Mouse (Mus musculus) small intestine, adult 2 months (tissue): Measurements from ENCODE around the gene 3110021N24Rik. TPM values are rescaled to one million over a fixed set of nuclear protein-coding genes. Genes with fewer than 3 reads are reported as not detected.
A peak's percentile ranks its signal among the peaks of the same experiment; 100 is the strongest.

Experiments
- H3K27ac ChIP-seq: fragments of 200-500 bp; 2 replicates; pipeline ENCODE4 v1.5.1; 2012; ENCODE audit warnings: low read depth, low read length, control low read depth, inconsistent platforms; ENCODE audit not compliant: insufficient read depth
- H3K27me3 ChIP-seq: fragments of 200-500 bp; 2 replicates; pipeline ENCODE4 v1.6.1; 2012; ENCODE audit warnings: mild to moderate bottlenecking, moderate library complexity, low read length, inconsistent platforms; ENCODE audit not compliant: control insufficient read depth, insufficient read depth
- H3K36me3 ChIP-seq: fragments of 200-500 bp; 2 replicates; pipeline ENCODE4 v1.6.1; 2012; ENCODE audit warnings: mild to moderate bottlenecking, low read length, control low read depth, inconsistent platforms; ENCODE audit not compliant: control insufficient read depth, insufficient read depth
- H3K4me1 ChIP-seq: fragments of 200-500 bp; 2 replicates; pipeline ENCODE4 v1.6.1; 2012; ENCODE audit warnings: low read length, inconsistent platforms, mixed read lengths; ENCODE audit not compliant: control insufficient read depth, insufficient read depth, insufficient read length
- H3K4me3 ChIP-seq: fragments of 200-500 bp; 2 replicates; pipeline ENCODE4 v1.5.1; 2012; ENCODE audit warnings: low read depth, mild to moderate bottlenecking, control low read depth, inconsistent platforms, low read length, moderate library complexity
- CTCF ChIP-seq: fragments of 200-500 bp; IDR thresholded peaks from 2 replicates; pipeline ENCODE4 v1.5.1; 2012; ENCODE audit warnings: low read depth, mild to moderate bottlenecking, control low read depth, inconsistent platforms, low read length, moderate library complexity, mixed read lengths; ENCODE audit not compliant: insufficient replicate concordance, insufficient read length; ENCODE audit errors: extremely low read depth
- POLR2A ChIP-seq: fragments of 200-500 bp; IDR thresholded peaks from 2 replicates; pipeline ENCODE4 v1.6.1; 2012; ENCODE audit warnings: low read depth, mild to moderate bottlenecking, control low read depth, inconsistent platforms, low read length, moderate library complexity
- WGBS: fragments of 180-500 bp; shearing (Covaris S2); methylation state at CpG from one replicate; pipeline ENCODE4 v1.1.7; 2018; 5-methylcytosine and 5-hydroxymethylcytosine counted together
- polyA plus RNA-seq: library from polyadenylated mRNA; depleted of rRNA; stranded (reverse); fragments of >200 nt; gene quantifications from 2 replicates; pipeline ENCODE4 v1.2.3, GENCODE M21; 2012

Gene 3110021N24Rik
- polyA plus RNA-seq, 1 experiment = 0.27 TPM

DNA sequence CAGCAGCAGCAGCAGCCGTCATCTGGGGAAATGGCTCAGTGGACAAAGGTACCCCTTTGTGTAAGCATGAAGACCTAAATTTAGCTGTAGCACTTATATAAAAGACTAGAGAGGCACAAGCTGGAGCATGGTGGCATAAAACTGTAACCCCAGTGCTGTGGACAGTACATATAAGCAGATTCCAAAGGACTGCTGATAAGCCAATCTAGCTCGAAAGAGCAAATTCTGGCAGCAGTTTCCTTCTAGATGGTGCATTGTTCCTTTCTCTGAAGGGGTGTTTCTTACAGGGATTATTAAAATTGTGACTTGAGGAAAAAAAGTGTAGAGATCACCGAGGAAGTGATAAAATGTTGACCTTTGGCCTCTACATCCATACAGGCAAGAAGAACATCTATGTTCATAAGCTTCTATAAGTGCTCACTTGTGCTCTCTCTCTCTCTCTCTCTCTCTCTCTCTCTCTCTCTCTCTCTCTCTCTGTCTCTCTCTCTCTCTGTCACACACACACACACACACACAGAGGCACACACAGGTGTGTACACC, 1.9 kb downstream of the 3110021N24Rik start:
- H3K27ac ChIP-seq = peak overlapping the region; percentile 11; the same call in 1 of the 2 replicates

DNA sequence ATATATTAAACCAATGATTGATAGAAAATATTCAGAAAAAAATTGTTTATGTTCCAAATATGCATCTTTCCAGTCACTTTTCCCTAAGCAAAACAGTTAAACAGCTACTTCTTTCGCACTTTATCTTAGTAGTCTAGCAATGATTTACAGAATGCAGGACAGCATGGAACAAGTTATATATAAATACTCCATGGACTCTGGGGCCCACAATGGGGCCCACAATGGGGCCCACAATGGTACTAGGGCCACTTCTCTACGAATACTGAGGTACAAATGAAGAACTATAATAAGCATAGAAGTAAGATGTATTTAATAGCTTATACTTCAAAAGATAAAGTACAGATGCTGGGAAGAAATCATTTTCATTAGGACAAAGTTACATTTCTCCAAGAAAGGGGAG, 4.7 kb downstream of the 3110021N24Rik start:
- WGBS = 54% methylated on average over 2 of the region's 2 CpGs
- Histone ChIP-seq H3K27me3 (no peaks in the 10 kb centered on the region), H3K4me3 (no peak overlapping the region), H3K27ac (no peak overlapping the region), H3K4me1 (peaks cover 4% of the 10 kb centered on the region; the same call in 1 of the 2 replicates), H3K36me3 (peaks cover 6% of the 10 kb centered on the region; the same call in 1 of the 2 replicates)
- TF ChIP-seq CTCF = no peak
- no peak for TF ChIP-seq POLR2A

More for the DNA sequence above, 1.9 kb downstream of the 3110021N24Rik start:
- no peak overlapping the region for H3K4me3 ChIP-seq
- 33% methylated on average over 3 of the region's 3 CpGs for WGBS
- H3K4me1 ChIP-seq = peaks cover 4% of the 10 kb centered on the region; the same call in 1 of the 2 replicates
- no peak for TF ChIP-seq POLR2A
- no peak for TF ChIP-seq CTCF
- peaks cover 7% of the 10 kb centered on the region; the same call in 1 of the 2 replicates for H3K36me3 ChIP-seq
- no peaks in the 10 kb centered on the region for H3K27me3 ChIP-seq

DNA sequence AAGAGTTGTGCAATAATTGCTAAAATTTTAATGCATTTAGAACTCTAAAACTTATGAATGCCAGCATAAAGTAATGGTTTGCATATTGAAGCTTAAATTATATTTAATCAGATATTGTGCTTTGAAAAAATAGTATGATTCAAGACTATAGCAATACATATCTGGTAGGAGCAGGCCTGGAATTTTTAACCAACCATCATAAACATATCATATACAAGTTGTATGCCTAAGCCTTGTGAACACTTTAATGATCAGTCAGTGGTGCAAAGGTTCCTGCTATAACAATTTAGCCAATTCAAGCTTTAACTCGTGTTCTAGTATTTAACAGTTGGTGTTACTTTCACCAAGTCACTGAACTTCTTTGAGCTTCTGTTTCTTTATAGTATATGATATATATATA, 11.0 kb downstream of the 3110021N24Rik start:
- no peak overlapping the region for H3K4me3 ChIP-seq

DNA sequence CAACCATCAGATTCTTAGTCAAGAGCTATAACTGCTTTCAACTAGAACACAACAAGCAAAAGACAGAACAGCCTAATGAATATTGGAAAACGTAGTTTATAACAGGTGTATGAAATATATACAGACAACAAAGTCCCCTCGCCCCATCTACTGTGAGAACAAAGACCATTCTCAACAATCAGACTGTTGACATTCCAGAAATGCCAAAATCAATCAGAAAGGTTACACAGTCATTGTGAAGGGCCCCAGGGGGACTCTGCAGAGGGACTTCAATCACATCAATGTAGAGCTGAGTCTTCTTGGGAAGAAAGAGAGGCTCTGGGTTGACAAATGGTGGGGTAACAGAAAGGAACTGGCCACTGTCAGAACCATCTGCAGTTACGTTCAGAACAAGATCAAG, 12.1 kb downstream of the 3110021N24Rik start:
- Histone ChIP-seq H3K4me1 (no peaks in the 10 kb centered on the region), H3K36me3 (0 out of 2 replicates have a peak, but pooled peaks cover 2% of the 10 kb centered on the region), H3K27ac (no peak overlapping the region), H3K27me3 (no peaks in the 10 kb centered on the region), H3K4me3 (no peak overlapping the region)
- TF ChIP-seq POLR2A (no peak), CTCF (no peak)
- 74% methylated on average over 3 of the region's 3 CpGs for WGBS

More for the DNA sequence above, 11.0 kb downstream of the 3110021N24Rik start:
- no peaks in the 10 kb centered on the region for H3K4me1 ChIP-seq
- 24% methylated on average over 1 of the region's 1 CpGs for WGBS
- TF ChIP-seq POLR2A = no peak
- 0 out of 2 replicates have a peak, but pooled peaks cover 2% of the 10 kb centered on the region for H3K36me3 ChIP-seq
- H3K27me3 ChIP-seq = no peaks in the 10 kb centered on the region
- H3K27ac ChIP-seq = no peak overlapping the region

DNA sequence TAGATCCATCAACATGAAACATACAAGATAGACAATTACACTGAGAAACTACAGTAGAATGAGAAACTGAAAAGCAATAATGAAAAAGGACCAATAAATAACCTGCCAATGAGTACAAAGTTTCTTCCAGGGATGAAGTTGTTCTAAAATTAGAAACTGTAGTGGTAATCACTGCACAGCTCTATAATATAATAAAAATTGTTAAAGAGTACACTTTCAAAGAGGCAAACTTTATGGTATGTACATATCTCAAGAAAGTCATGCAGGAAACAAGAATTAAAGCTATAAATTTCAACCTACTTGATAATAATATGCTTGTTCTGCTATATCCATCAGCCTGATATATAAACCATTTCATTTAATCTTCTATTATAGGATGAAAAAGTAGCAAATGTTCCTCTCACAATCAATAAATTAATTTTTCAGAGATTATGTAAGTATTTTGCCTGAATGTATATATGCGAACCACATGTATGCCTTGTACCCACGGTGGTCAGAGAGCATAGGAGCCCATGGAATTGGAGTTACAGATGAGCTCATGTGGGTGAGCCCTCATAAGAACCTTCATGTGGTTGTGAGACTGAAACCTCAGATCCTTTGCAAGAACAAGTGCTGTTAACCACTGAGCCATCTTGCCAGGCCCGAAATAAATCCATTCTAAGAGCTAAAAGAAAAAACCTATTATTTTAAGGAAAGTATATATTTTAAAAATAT, 26.9 kb downstream of the 3110021N24Rik start:
- no peaks in the 10 kb centered on the region for H3K27me3 ChIP-seq
- no peak for TF ChIP-seq CTCF
- TF ChIP-seq POLR2A = no peak
- no peak overlapping the region for H3K27ac ChIP-seq
- 46% methylated on average over 3 of the region's 3 CpGs for WGBS
- H3K36me3 ChIP-seq = no peaks in the 10 kb centered on the region
- no peak overlapping the region for H3K4me3 ChIP-seq
- peaks cover 7% of the 10 kb centered on the region for H3K4me1 ChIP-seq

DNA sequence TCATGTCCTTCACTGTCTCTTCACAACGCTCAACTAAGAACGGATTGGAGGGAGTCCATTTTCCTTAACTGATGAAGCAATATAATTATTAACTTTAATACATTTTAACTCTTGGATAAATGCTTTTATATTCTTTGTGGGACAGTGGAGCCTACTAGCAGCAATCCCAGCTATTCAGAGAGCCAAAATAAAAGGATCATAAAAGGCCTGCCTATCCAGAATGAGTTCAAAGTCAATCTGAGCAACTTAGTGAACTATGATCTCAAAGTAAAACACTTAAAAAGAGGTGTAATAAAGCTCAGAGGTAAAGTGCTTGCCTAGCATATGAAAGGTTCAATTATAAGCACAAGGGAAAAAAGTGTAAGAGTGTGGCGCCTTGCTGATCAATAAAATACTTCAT, 40.1 kb downstream of the 3110021N24Rik start:
- no peak overlapping the region for H3K4me3 ChIP-seq
- H3K36me3 ChIP-seq = no peaks in the 10 kb centered on the region
- peak overlapping the region; percentile 60; the same call in 1 of the 2 replicates for H3K27ac ChIP-seq
- no peaks in the 10 kb centered on the region for H3K27me3 ChIP-seq
- peaks cover 4% of the 10 kb centered on the region; the same call in 1 of the 2 replicates for H3K4me1 ChIP-seq
- WGBS = 37% methylated on average over 3 of the region's 3 CpGs
- TF ChIP-seq POLR2A (no peak), CTCF (no peak)

DNA sequence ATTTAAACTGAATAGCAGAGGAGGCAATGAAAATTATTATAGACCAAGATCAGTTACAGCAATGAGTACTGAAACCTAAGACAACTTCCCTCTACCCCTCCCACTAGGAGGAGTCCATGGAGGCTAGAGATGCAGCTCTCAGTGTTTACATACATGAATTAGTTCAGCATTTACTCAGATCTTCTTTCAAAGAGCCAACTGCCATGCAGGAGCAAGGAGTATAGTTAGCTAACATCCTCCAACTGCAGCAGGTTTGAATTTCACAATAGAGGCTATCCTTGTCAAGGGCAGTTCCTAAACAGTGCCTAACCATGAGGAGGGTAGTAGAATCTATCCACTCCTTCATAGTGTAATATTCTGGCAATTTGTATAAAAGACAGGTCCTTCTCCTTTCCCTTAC, 49.1 kb downstream of the 3110021N24Rik start:
- Histone ChIP-seq H3K4me3 (no peak overlapping the region), H3K36me3 (no peaks in the 10 kb centered on the region), H3K4me1 (no peaks in the 10 kb centered on the region), H3K27ac (no peak overlapping the region), H3K27me3 (no peaks in the 10 kb centered on the region)
- TF ChIP-seq CTCF = no peak
- TF ChIP-seq POLR2A = no peak
